Mouse (Mus musculus): Measurements from ENCODE around the gene Icmt.

DNA sequence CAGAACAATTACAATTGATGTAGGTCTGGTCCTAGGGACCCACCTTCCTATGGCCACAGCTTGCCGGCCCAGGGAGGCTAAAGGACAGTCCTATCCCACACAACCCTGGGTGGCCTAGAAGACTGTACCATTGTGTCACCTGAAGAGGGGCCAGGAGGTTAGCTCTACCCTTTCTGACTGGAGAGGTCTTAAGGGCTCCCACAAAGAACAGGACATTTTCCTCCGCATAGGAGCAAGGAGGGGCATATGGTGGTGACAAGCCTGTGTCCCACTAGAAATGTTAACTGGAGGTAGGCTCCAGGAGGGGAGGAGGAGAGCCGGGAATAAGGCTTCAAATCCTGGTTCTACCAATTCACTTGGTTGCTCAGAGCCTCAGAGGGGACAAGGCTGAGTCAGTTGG, 23.8 kb upstream of the Icmt start:
- no peak for TF ChIP-seq POLR2A (IDR thresholded peaks at IDR 0.05; ENCODE audit: insufficient read length, low read depth)
- TF ChIP-seq MAX (IDR thresholded peaks at IDR 0.05; ENCODE audit: low read depth) = no peak
- no peak for TF ChIP-seq REST (IDR thresholded peaks at IDR 0.05; ENCODE audit: insufficient read depth, insufficient read length)
- no peak for TF ChIP-seq E2F4 (IDR thresholded peaks at IDR 0.05; ENCODE audit: insufficient read depth)
- no peak for TF ChIP-seq POLR2AphosphoS2 (IDR thresholded peaks at IDR 0.05; ENCODE audit: insufficient read length, low read depth)

Data from myocyte (in vitro differentiated cells).